Mouse (Mus musculus): Measurements from ENCODE around the gene Prrg2.

Gene Prrg2

GRCm38 (mm10) chr7:45058607-45059571 lies 3.6 kb downstream of the Prrg2 start:
- no peak for DNase-seq (ENCODE audit: extremely low spot score, low spot score)

- DNase-seq (ENCODE audit: extremely low spot score, low spot score), result no peak
Measured at GRCm38 (mm10) chr7:45056972-45057348, 5.5 kb downstream of the Prrg2 start.

DNA sequence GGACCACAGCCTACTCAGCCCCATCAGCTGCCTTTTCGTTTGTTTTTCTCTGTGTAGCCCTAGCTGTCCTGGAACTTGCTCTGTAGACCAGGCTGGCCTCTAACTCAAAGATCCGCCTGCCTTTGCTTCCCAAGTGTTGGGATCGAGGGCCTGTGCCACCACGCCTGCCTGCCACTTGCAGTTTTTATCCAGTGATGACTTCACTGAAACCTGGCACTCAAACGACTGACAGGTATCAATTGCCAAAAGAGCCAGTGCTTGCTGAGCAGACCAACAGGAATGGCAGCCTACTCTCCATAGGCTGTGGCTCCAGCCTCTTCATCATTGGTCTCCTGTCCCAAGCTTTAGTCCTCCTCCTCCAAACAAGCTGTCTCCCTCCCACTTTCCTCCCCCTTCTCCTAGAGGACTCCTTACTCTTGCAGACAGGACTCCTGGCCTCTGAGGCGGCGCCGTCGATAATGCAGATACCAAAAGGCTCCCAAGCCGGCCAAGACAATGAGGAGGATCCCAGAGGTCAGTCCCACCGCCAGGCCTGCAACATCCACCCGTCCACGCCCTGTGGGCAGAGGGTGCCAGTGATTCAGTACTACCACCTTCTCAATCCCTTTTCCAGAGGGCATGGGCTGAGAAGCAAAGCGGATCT lies 6.0 kb downstream of the Prrg2 start:
- DNase-seq (ENCODE audit: extremely low spot score, low spot score), result no peak

DNA sequence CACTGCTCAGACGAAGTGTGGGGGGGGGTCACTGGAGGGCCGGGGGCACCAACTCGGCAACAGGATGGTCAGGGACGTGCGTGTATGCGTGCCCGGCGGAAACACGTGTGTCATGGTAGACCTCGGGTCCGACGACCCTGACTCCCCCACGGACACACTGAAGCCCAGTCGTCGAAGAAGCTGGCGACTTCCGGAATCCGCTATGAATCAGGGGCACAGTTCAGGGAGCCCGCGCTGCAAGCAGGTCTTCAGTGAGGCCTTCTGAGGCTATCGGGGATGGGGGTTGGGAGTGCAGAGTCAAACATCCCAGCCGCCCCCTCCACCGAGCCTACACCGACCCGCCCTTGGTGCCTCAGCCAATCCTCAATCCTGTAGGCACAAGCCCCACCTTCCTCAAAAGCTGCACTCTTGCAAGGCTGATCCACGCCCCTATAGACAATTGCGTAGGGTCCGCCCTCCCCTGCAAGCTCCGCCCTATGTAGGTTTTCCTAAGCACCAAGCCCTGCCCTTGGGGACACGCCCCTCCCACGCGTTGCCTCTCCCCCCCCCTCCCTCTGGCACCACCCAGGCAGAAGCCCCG lies 8.5 kb downstream of the Prrg2 start:
- DNase-seq (ENCODE audit: extremely low spot score, low spot score), result peak; percentile 91

GRCm38 (mm10) chr7:45053117-45053930 lies 9.2 kb downstream of the Prrg2 start:
- peak; percentile 85 for DNase-seq (ENCODE audit: extremely low spot score, low spot score)

- no peak for DNase-seq (ENCODE audit: extremely low spot score, low spot score)
Measured at GRCm38 (mm10) chr7:45052862-45053116, 9.7 kb downstream of the Prrg2 start, which contains the start of gene Prr12. TSS of gene Prr12 (minus strand) at chr7:45052881.

DNA sequence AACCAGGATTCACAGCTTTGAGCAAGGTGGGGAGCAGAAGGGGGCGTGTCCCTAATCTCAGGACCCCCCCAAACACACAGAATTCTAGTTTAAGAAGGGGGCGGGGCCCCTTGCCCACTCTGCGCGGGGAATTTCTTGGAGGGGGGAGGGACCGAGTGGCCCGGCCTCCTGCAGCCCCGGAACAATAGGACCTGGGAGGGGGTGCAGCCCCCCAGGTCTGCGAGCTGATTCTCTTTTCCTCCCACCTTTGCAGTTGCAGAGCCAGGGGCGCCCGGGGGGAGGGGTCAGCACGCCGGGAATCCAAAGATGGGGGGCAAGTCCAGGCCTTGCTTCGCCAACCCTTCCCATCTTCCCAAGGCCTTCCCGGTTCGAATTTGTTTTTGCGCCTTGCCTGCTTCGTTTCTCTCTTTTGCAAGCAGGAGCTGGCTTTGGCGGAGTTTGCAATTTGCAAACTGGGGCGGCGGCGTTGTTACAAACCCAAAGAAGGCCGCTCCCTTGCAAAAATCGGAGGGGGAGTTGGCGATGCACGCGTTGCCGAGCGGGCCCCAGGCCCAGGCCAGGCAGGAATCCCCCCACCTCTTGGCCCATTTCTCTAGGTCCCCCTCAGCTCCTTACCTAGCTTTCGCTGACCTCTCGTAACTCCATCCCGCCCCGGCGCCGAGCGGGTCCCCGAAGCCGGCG lies 10.2 kb downstream of the Prrg2 start:
- no peak for DNase-seq (ENCODE audit: extremely low spot score, low spot score)

GRCm38 (mm10) chr7:45051601-45051974 lies 10.9 kb downstream of the Prrg2 start:
- peak; percentile 34 for DNase-seq (ENCODE audit: extremely low spot score, low spot score)

DNA sequence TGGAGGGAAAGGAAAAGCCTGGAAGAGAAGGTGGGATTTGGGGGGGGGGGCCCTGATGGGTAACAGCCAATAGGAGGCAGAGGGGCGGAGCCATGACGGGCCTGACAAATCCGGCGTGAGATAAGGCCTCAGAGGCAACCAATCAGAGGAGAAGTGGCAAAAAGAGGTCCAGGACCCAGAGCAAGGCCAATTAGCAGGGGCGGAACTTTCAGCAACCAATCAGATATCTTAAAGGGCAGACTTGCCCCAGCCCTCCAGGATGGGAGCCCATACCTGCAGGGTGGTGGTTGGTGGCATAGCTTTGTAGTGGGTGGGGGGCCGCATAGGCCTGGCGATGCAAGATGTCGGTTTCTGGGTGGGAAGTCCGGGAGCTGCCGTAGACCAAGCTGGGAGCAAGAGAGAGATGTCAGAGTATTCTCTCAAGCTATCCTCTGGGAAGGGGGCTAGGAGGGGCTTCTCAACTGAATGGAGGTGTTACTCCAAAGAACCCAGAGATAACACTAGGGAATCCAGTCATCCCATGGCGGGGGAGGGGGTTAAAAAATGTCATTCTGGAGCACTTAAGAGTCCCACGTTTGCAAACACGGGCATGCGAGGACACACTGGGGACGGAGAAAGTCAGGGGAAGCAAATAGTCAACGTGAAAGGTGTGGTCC lies 11.4 kb downstream of the Prrg2 start:
- DNase-seq (ENCODE audit: extremely low spot score, low spot score), result peak; percentile 79

GRCm38 (mm10) chr7:45048923-45049657 lies 13.4 kb downstream of the Prrg2 start:
- DNase-seq (ENCODE audit: extremely low spot score, low spot score), result no peak

- DNase-seq (ENCODE audit: extremely low spot score, low spot score), result no peak
Measured at GRCm38 (mm10) chr7:45048001-45048890, 14.2 kb downstream of the Prrg2 start.

DNA sequence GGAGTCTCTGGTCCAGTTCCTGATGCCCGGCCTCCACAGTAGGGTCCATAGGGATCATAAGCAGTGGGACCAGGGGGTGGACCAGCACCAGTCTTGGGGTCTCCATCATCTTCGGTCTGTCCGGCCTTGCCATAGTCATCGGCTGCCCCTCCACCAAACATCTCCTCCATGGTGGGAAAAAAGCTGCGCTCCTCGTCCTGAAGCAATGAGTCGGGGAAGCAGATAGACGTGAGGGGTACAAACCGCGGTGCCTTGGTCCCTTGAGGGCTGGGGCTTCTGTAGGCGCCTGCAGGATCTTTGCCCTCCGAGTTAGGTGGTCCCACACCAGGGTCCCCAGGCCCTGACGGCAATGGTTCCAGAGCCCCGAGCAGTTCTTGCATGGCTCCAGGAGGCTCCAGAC lies 15.0 kb downstream of the Prrg2 start:
- DNase-seq (ENCODE audit: extremely low spot score, low spot score), result no peak

DNA sequence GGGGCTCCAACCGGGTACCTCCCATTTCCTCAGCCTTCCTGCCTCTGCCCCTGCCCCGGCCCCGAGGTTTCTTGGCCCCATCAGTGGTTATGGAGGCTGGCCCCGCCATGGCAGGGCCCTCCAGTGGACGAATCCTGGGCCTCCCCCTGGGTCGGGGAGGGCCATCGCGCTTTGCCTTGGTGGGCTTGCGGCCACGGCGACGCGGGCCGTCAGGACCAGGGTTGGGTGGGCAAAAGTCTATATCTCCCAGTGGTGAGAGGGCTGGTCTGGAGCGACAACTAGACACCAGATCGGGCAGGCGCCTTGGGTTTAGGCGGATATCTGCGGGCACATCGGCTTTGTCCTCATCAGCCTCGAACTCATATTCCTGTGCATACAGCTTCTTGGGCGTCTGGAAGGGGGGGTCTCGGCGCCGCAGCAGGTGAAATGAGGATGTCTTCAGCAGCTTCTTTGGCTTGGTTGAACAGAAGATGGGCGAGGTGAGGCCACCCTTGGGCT lies 15.6 kb downstream of the Prrg2 start:
- DNase-seq (ENCODE audit: extremely low spot score, low spot score), result no peak

DNA sequence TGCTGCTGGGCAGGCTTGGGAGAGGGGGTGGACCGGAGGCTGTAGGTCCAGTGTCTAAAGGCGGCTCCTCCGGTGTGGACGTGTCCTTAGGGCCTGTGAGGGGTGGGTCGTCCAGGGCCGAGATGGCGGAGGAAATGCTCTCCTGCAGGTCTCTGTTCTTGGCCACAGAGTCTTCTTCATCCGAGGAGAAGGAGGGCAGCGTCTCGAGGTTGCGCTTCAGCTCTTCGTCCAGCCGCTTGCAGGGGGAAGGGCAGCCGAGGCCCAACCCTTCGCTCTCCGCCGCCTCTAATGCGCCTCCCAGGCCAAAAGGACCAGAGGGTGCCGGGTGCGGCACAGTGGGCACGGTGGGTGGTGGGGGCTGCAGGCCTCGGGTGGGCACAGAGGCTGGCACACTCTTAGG lies 16.7 kb downstream of the Prrg2 start:
- DNase-seq (ENCODE audit: extremely low spot score, low spot score), result no peak

DNA sequence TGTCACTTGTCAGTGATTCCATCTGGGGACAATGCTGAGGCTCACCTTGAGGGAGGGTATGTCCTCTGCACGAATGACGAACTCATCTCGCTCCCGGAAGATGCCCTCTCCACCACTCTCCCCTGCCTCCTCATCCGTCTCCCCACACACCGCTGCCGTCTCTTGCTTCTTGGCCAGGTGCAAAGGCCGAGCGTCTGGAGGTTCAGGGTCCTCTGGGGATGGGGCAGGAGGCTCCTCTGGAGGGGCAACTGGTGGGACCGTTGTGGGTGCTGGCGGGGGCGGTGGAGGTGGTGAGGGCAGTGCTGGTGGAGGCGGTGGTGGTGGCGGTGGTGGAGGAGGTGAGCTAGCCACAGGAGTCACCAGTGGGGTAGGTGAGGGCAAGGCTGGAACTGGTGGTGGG lies 19.2 kb downstream of the Prrg2 start:
- DNase-seq (ENCODE audit: extremely low spot score, low spot score), result no peak

GRCm38 (mm10) chr7:45040851-45041250 lies 21.6 kb downstream of the Prrg2 start:
- no peak for DNase-seq (ENCODE audit: extremely low spot score, low spot score)

GRCm38 (mm10) chr7:45038411-45038810 lies 24.1 kb downstream of the Prrg2 start:
- DNase-seq (ENCODE audit: extremely low spot score, low spot score), result no peak

- DNase-seq (ENCODE audit: extremely low spot score, low spot score), result peak; percentile 52
Measured at GRCm38 (mm10) chr7:45037720-45038361, 24.6 kb downstream of the Prrg2 start.
